ENCODE assay signal across 18 mouse cellular contexts in the genomic region with DNA sequence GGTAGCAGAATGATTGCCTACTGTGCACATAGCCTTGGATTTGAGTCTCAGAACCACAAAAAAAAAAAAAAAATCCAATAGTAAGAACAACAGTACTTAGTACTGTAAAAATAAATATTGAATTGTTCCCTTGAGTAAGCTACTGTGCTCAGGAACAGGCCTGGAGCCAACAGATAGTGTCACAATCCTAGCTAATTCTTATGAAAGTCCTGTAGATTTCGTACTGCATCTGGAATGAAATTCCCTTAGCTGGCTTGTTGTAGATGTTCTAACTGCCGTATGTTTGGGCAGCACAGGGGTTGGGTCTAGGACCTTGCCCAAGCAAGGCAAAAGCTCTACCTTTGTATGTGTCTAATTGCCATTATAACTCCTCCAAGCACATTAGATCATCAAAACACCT. TPM values are rescaled to one million over a fixed set of nuclear protein-coding genes. Genes with fewer than 3 reads are reported as not detected.
DNase-seq lines count a peak whose midpoint lies in the region; ATAC-seq and TF ChIP-seq lines count a peak whose summit lies in the region.
"Had no signal": no experiment of that assay in that cellular context is flagged by ENCODE, and none has a peak within 500 bp of the region (broad histone marks: within the 10 kb centered on the region; RNA-seq: fewer than 3 reads in every experiment).

No protein-coding gene starts in this region.

- no peak overlapping the region for H3K4me2 ChIP-seq in limb, embryonic 14.5 days (replicated peaks; ENCODE audit: low read depth, low read length, severe bottlenecking)
- H3K4me2 ChIP-seq in embryonic facial prominence, embryonic 15.5 days (replicated peaks): no peak overlapping the region
- H3K4me2 ChIP-seq in lung, embryonic 16.5 days (ENCODE audit: low read depth, low read length): no peak overlapping the region
- H3K4me2 ChIP-seq in stomach, embryonic 14.5 days (replicated peaks; ENCODE audit: low read depth, low read length): no peak overlapping the region
- no peak overlapping the region for H3K4me2 ChIP-seq in hindbrain, embryonic 14.5 days (replicated peaks)
- H3K4me2 ChIP-seq in forebrain, embryonic 12.5 days: no peak overlapping the region
- H3K4me2 ChIP-seq: forebrain, embryonic 13.5 days; heart, embryonic 15.5 days; stomach, embryonic 15.5 days had no signal

- ATAC-seq in limb, embryonic 14.5 days (ENCODE audit: low FRiP score, low read depth): no peak
- no peak for ATAC-seq in embryonic facial prominence, embryonic 15.5 days (ENCODE audit: insufficient number of reproducible peaks, low FRiP score, low TSS enrichment, low read depth)
- ATAC-seq in lung, embryonic 16.5 days (ENCODE audit: low read depth): peak; percentile 51; the same call in 1 of the 2 replicates
- no peak for ATAC-seq in stomach, embryonic 14.5 days (ENCODE audit: insufficient number of reproducible peaks, insufficient read depth, low FRiP score, low read depth)
- ATAC-seq in hindbrain, embryonic 14.5 days (ENCODE audit: low FRiP score): no peak
- no peak for ATAC-seq in forebrain, embryonic 12.5 days (ENCODE audit: low FRiP score)
- ATAC-seq: forebrain, embryonic 13.5 days; midbrain, embryonic 16.5 days had no signal

- H3K9ac ChIP-seq in limb, embryonic 14.5 days (ENCODE audit: low read depth, low read length, severe bottlenecking): no peak overlapping the region
- H3K9ac ChIP-seq in embryonic facial prominence, embryonic 15.5 days: no peak overlapping the region
- H3K9ac ChIP-seq in lung, embryonic 16.5 days (ENCODE audit: low read length): no peak overlapping the region
- no peak overlapping the region for H3K9ac ChIP-seq in stomach, embryonic 14.5 days (replicated peaks; ENCODE audit: low read depth, low read length)
- no peak overlapping the region for H3K9ac ChIP-seq in hindbrain, embryonic 14.5 days
- no peak overlapping the region for H3K9ac ChIP-seq in forebrain, embryonic 12.5 days
- H3K9ac ChIP-seq: forebrain, embryonic 13.5 days; heart, embryonic 15.5 days; stomach, embryonic 15.5 days had no signal

- H3K27me3 ChIP-seq in limb, embryonic 14.5 days (ENCODE audit: control insufficient read depth, insufficient read depth, low read length): no peaks in the 10 kb centered on the region
- H3K27me3 ChIP-seq in limb, embryonic 10.5 days (ENCODE audit: low read depth, poor library complexity, severe bottlenecking): no peaks in the 10 kb centered on the region
- H3K27me3 ChIP-seq in embryonic facial prominence, embryonic 15.5 days: no peaks in the 10 kb centered on the region
- H3K27me3 ChIP-seq in lung, embryonic 16.5 days (ENCODE audit: control insufficient read depth, insufficient read depth, low read depth, low read length): no peaks in the 10 kb centered on the region
- no peaks in the 10 kb centered on the region for H3K27me3 ChIP-seq in stomach, embryonic 14.5 days (ENCODE audit: control insufficient read depth, insufficient read depth, low read length)
- H3K27me3 ChIP-seq in hindbrain, embryonic 14.5 days (ENCODE audit: control insufficient read depth, insufficient read depth, low read length): no peaks in the 10 kb centered on the region
- no peaks in the 10 kb centered on the region for H3K27me3 ChIP-seq in forebrain, embryonic 12.5 days
- H3K27me3 ChIP-seq: forebrain, embryonic 13.5 days; heart, embryonic 15.5 days; stomach, embryonic 15.5 days had no signal

- TF ChIP-seq POLR2A in limb, embryonic 14.5 days (IDR thresholded peaks at IDR 0.05; ENCODE audit: borderline replicate concordance, extremely low read depth, insufficient read depth, insufficient read length): no peak

- no peaks in the 10 kb centered on the region for H3K4me1 ChIP-seq in limb, embryonic 14.5 days (ENCODE audit: control insufficient read depth, insufficient read depth, low read length)
- no peaks in the 10 kb centered on the region for H3K4me1 ChIP-seq in limb, embryonic 10.5 days
- 0 out of 2 replicates have a peak, but pooled peaks cover 4% of the 10 kb centered on the region for H3K4me1 ChIP-seq in embryonic facial prominence, embryonic 15.5 days
- H3K4me1 ChIP-seq in lung, embryonic 16.5 days (replicated peaks; ENCODE audit: control insufficient read depth, insufficient read depth, low read length): no peaks in the 10 kb centered on the region
- H3K4me1 ChIP-seq in stomach, embryonic 14.5 days (ENCODE audit: control insufficient read depth, insufficient read depth, low read length): no peaks in the 10 kb centered on the region
- H3K4me1 ChIP-seq in hindbrain, embryonic 14.5 days (replicated peaks; ENCODE audit: control insufficient read depth, insufficient read depth, low read length): no peaks in the 10 kb centered on the region
- H3K4me1 ChIP-seq in forebrain, embryonic 12.5 days: no peaks in the 10 kb centered on the region
- H3K4me1 ChIP-seq: forebrain, embryonic 13.5 days; heart, embryonic 15.5 days; stomach, embryonic 15.5 days had no signal

- WGBS in limb, embryonic 14.5 days: 85% methylated on average over 2 of the region's 2 CpGs
- 98% methylated on average over 2 of the region's 2 CpGs for WGBS in limb, embryonic 10.5 days
- 55% methylated on average over 2 of the region's 2 CpGs for WGBS in embryonic facial prominence, embryonic 15.5 days
- WGBS in lung, embryonic 16.5 days: 43% methylated on average over 2 of the region's 2 CpGs
- 84% methylated on average over 2 of the region's 2 CpGs for WGBS in stomach, embryonic 14.5 days
- 94% methylated on average over 2 of the region's 2 CpGs for WGBS in hindbrain, embryonic 14.5 days
- WGBS in forebrain, embryonic 12.5 days: 90% methylated on average over 2 of the region's 2 CpGs

- H3K4me3 ChIP-seq in limb, embryonic 14.5 days (replicated peaks; ENCODE audit: low read length): no peak overlapping the region
- H3K4me3 ChIP-seq in limb, embryonic 10.5 days: no peak overlapping the region
- H3K4me3 ChIP-seq in embryonic facial prominence, embryonic 15.5 days (replicated peaks): no peak overlapping the region
- no peak overlapping the region for H3K4me3 ChIP-seq in lung, embryonic 16.5 days (ENCODE audit: low read length)
- H3K4me3 ChIP-seq in stomach, embryonic 14.5 days (ENCODE audit: low read depth, low read length): no peak overlapping the region
- no peak overlapping the region for H3K4me3 ChIP-seq in hindbrain, embryonic 14.5 days (replicated peaks; ENCODE audit: low read length)
- H3K4me3 ChIP-seq in forebrain, embryonic 12.5 days (replicated peaks): no peak overlapping the region
- H3K4me3 ChIP-seq: forebrain, embryonic 13.5 days; heart, embryonic 15.5 days; stomach, embryonic 15.5 days had no signal

- H3K36me3 ChIP-seq in limb, embryonic 14.5 days (ENCODE audit: control insufficient read depth, insufficient read depth, low read length): no peaks in the 10 kb centered on the region
- no peaks in the 10 kb centered on the region for H3K36me3 ChIP-seq in limb, embryonic 10.5 days
- H3K36me3 ChIP-seq in embryonic facial prominence, embryonic 15.5 days: no peaks in the 10 kb centered on the region
- no peaks in the 10 kb centered on the region for H3K36me3 ChIP-seq in lung, embryonic 16.5 days (ENCODE audit: control insufficient read depth, insufficient read depth, low read length)
- no peaks in the 10 kb centered on the region for H3K36me3 ChIP-seq in stomach, embryonic 14.5 days (ENCODE audit: control insufficient read depth, insufficient read depth, low read length)
- H3K36me3 ChIP-seq in hindbrain, embryonic 14.5 days (replicated peaks; ENCODE audit: control insufficient read depth, insufficient read depth): no peaks in the 10 kb centered on the region
- no peaks in the 10 kb centered on the region for H3K36me3 ChIP-seq in forebrain, embryonic 12.5 days (replicated peaks)
- H3K36me3 ChIP-seq: heart, embryonic 15.5 days; stomach, embryonic 15.5 days had no signal

- no peaks in the 10 kb centered on the region for H3K9me3 ChIP-seq in limb, embryonic 14.5 days (ENCODE audit: control insufficient read depth, low read length)
- H3K9me3 ChIP-seq in limb, embryonic 10.5 days (replicated peaks): no peaks in the 10 kb centered on the region
- no peaks in the 10 kb centered on the region for H3K9me3 ChIP-seq in embryonic facial prominence, embryonic 15.5 days (replicated peaks)
- H3K9me3 ChIP-seq in lung, embryonic 16.5 days (ENCODE audit: control insufficient read depth, low read length): no peaks in the 10 kb centered on the region
- H3K9me3 ChIP-seq in stomach, embryonic 14.5 days (ENCODE audit: control insufficient read depth, low read depth, low read length): no peaks in the 10 kb centered on the region
- H3K9me3 ChIP-seq in hindbrain, embryonic 14.5 days (ENCODE audit: control insufficient read depth, low read length): no peaks in the 10 kb centered on the region
- H3K9me3 ChIP-seq in forebrain, embryonic 12.5 days: no peaks in the 10 kb centered on the region
- H3K9me3 ChIP-seq: forebrain, embryonic 13.5 days; heart, embryonic 15.5 days; stomach, embryonic 15.5 days had no signal

- peak overlapping the region; percentile 19; the same call in 1 of the 2 replicates for H3K27ac ChIP-seq in limb, embryonic 14.5 days (replicated peaks; ENCODE audit: low read depth, low read length)
- no peak overlapping the region for H3K27ac ChIP-seq in limb, embryonic 10.5 days
- H3K27ac ChIP-seq in embryonic facial prominence, embryonic 15.5 days (replicated peaks): peak overlapping the region; percentile 78
- no peak overlapping the region for H3K27ac ChIP-seq in lung, embryonic 16.5 days (ENCODE audit: low read length)
- peak overlapping the region; percentile 2; the same call in 1 of the 2 replicates for H3K27ac ChIP-seq in stomach, embryonic 14.5 days (ENCODE audit: low read length)
- H3K27ac ChIP-seq in hindbrain, embryonic 14.5 days: no peak overlapping the region
- no peak overlapping the region for H3K27ac ChIP-seq in forebrain, embryonic 12.5 days
- H3K27ac ChIP-seq: forebrain, embryonic 13.5 days; heart, embryonic 15.5 days had no signal

- no peak for DNase-seq in limb, embryonic 14.5 days (ENCODE audit: low spot score)
- no peak for DNase-seq in limb, embryonic 10.5 days (ENCODE audit: low spot score)
- DNase-seq in hindbrain, embryonic 14.5 days (ENCODE audit: low spot score): no peak
- no peak for DNase-seq in layer of hippocampus, postnatal 36 days
- DNase-seq: cerebellum, adult 8-10 months; gastrocnemius, postnatal 36 days; kidney, adult 9 months; kidney, postnatal 4 days; thymus, postnatal 14 days had no signal

RNA-seq across cellular contexts. Expression of a gene that starts 22.9 kb away (rescaled TPM):
- polyA plus RNA-seq in limb, embryonic 14.5 days (2012; rRNA removed): 5.9 and 6.7 TPM in 2 replicates
- 7.8 and 9.2 TPM in 2 replicates for polyA plus RNA-seq in limb, embryonic 14.5 days (2014; fragmentation: Nextera tagmentation; extraction: Ambion mirVana)
- 0.67 and 0.68 TPM in 2 replicates for polyA plus RNA-seq in limb, embryonic 10.5 days (2016; fragmentation: Nextera tagmentation; extraction: Ambion mirVana)
- polyA plus RNA-seq in embryonic facial prominence, embryonic 15.5 days (2015; fragmentation: Nextera tagmentation; extraction: Ambion mirVana): 13.7 and 19.2 TPM in 2 replicates
- 7.3 and 11.4 TPM in 2 replicates for polyA plus RNA-seq in lung, embryonic 16.5 days (2015; fragmentation: Nextera tagmentation; extraction: Ambion mirVana)
- polyA plus RNA-seq in stomach, embryonic 14.5 days (2014; fragmentation: Nextera tagmentation; extraction: Ambion mirVana): 5.0 TPM in 2 replicates
- 8.6 and 9.8 TPM in 2 replicates for polyA plus RNA-seq in hindbrain, embryonic 14.5 days (2014; fragmentation: Nextera tagmentation; extraction: Ambion mirVana)
- polyA plus RNA-seq in forebrain, embryonic 12.5 days (2016; fragmentation: Nextera tagmentation; extraction: Ambion mirVana): 1.2 and 1.5 TPM in 2 replicates
- total RNA-seq in layer of hippocampus, postnatal 36 days (2021): 10 to 100 TPM; 58.9 to 64.0 TPM
- total RNA-seq: megakaryocyte-erythroid progenitor cell, adult 5-6 weeks had no signal

Comparison
In these comparisons a context has a peak if more than half of its experiments do, and no peak if none do; other contexts are left out.
1. H3K27ac ChIP-seq: peak in limb, embryonic 14.5 days (single experiment), embryonic facial prominence, embryonic 15.5 days (single experiment) and stomach, embryonic 14.5 days (single experiment); none in limb, embryonic 10.5 days (single experiment), lung, embryonic 16.5 days (single experiment), hindbrain, embryonic 14.5 days (single experiment) and forebrain, embryonic 12.5 days (single experiment).